Mouse (Mus musculus): ENCODE measurements around the gene Pip5k1c.

GRCm38 (mm10) chr10:81334324-81334723 is 41.6 kb downstream of the Pip5k1c start:
- TF ChIP-seq CTCF (conservative IDR thresholded peaks at IDR 0.05; ENCODE audit: insufficient read depth, insufficient read length, low read depth, low read length) (no peak), POLR2A (IDR thresholded peaks at IDR 0.05; ENCODE audit: low read depth, low read length) (no peak)
